Mouse (Mus musculus) mouse embryonic stem cell (cell line): ENCODE data around the gene Ankrd53.

Experiments used
- in situ Hi-C, 2 experiments: fragments of 300-500 bp; cut with MboI; formaldehyde crosslinking; loops; 1 replicate in 1 of 2; 3 replicates in 1 of 2; pipeline ENCODE4 v1.14.3; 2019 to 2020; ENCODE audit warnings: low sequenced_read_pairs in 2 of 2, low pct_unique_long_range_greater_than_20kb in 1 of 2, mixed read lengths in 1 of 2; ENCODE audit not compliant: unreplicated experiment in 1 of 2

The Ankrd53 gene

DNA sequence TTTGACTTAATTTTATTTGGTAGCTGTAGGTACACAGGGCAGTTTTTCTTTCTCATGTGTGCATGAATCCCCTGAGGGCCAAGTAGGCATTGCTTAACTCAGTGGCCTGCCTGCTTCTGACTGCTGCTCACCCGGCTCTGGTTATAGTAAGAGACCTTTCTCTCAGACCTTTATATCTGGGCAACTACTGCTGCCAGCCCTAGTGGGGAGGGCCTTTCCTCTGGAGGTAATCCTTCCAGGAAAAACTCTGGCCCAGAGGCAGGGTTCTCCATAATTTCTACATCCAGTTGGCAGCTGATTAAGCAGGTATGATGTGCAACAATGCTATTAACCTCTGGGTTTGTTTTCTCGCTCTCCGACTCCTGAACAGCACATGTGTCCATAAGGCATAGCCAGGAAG, 40.4 kb downstream of the Ankrd53 start:
- in situ Hi-C loops: no loop called here

DNA sequence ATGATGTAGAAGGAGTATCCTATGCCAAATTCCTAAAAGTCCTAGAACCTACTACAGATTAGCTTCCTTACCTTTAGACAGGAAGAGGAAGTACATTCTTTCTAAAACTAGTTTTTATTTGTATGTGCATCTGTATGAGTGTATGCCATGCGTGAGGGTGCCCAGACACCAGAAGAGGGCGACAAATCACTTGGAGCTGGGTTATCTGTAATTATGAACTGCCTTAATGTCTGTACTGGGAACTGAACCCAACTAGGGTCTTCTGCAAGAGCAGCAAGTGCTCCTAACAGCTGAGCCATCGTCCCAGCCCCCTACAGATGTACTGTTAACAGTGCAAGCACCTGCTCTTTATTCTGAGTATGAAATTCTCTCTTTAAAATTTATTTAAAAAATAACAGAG, 53.4 kb downstream of the Ankrd53 start:
- in situ Hi-C loops: no loop called here
